Mouse (Mus musculus) lung, adult 2 months (tissue): ENCODE data around the gene Dlgap1. TPM values are rescaled to one million over a fixed set of nuclear protein-coding genes. Genes with fewer than 3 reads are reported as not detected.

Experiments used
- DNase-seq: peaks from one replicate; pipeline ENCODE4 v3.0.0; 2022
- H3K4me1 ChIP-seq: fragments of 200-500 bp; 2 replicates; pipeline ENCODE4 v1.6.1; 2011; ENCODE audit warnings: low read length; ENCODE audit not compliant: control insufficient read depth, insufficient read depth
- H3K4me3 ChIP-seq: fragments of 200-500 bp; replicated peaks from 2 replicates; pipeline ENCODE3; 2011; ENCODE audit warnings: low read depth, mild to moderate bottlenecking, control low read depth, low read length; ENCODE audit errors: extremely low read depth
- CTCF ChIP-seq: fragments of 200-500 bp; IDR thresholded peaks from 2 replicates; pipeline ENCODE4 v1.5.1; 2011; ENCODE audit warnings: mild to moderate bottlenecking, low read length, control low read depth; ENCODE audit not compliant: insufficient read depth
- POLR2A ChIP-seq: fragments of 200-500 bp; IDR thresholded peaks from 2 replicates; pipeline ENCODE4 v1.6.1; 2011; ENCODE audit warnings: low read depth, mild to moderate bottlenecking, control low read depth, low read length, borderline replicate concordance; ENCODE audit errors: extremely low read depth
- WGBS: fragments of 180-500 bp; shearing (Covaris S2); methylation state at CpG from one replicate; pipeline ENCODE4 v1.1.7; 2018; 5-methylcytosine and 5-hydroxymethylcytosine counted together
- polyA plus RNA-seq: library from polyadenylated mRNA; depleted of rRNA; stranded (reverse); fragments of >200 nt; gene quantifications from 2 replicates; pipeline ENCODE4 v1.2.3, GENCODE M21; 2012

The Dlgap1 gene
- polyA plus RNA-seq, 1 experiment = 0.63 TPM

DNA sequence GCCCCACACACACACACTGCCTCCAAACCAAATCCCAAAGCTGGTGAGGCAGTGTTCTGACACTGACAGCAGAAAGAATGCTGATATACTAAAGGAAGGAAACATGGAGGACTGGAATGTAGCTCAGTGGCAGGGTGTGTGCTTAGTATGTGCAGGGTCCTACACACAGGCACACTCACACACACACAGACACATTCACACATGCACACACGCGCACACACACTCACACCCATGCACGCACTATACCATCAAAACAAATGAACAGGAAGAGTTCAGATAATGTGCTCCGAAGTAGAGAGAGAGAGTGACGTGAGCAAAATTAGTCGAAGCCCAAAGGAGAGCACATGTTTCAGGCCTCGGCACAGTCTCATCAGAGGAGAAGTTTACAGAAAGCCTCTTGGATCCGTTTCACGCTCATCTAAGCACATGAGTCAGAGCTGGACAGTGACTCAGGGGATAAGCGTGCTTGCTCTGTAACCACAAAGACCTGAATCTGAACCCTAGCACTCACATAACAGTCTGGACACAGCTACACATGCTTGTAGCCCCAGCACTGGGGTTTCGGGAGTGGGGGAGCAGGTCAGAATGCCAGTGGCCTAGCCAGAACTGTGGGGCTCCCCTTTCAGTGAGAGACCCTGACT lies 750.9 kb downstream of the Dlgap1 start:
- no peaks in the 10 kb centered on the region for H3K4me1 ChIP-seq
- TF ChIP-seq POLR2A (no peak), CTCF (no peak)
- no peak for DNase-seq
- WGBS = 62% methylated on average over 11 of the region's 11 CpGs
- no peak overlapping the region for H3K4me3 ChIP-seq

DNA sequence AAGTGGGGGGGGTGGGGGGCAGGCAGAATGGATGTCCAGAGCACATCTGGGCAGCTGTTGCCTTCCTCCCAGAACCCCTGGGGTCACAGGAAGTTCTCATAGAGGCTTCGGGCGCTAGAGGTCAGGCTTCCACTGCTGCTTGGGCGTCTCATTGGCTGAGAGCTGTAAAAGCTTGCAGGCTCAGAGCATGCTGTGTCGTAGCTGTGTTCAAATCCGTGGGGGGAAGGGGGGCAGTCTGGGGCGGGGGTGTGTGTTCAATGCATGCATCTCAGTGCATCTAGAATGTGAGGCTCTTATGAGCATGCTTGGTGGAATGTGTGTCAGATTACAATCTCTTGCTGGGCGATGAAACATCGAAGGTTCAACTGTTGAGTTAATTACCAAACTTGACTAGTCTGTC lies 751.9 kb downstream of the Dlgap1 start:
- DNase-seq = no peak
- 32% methylated on average over 8 of the region's 8 CpGs for WGBS

DNA sequence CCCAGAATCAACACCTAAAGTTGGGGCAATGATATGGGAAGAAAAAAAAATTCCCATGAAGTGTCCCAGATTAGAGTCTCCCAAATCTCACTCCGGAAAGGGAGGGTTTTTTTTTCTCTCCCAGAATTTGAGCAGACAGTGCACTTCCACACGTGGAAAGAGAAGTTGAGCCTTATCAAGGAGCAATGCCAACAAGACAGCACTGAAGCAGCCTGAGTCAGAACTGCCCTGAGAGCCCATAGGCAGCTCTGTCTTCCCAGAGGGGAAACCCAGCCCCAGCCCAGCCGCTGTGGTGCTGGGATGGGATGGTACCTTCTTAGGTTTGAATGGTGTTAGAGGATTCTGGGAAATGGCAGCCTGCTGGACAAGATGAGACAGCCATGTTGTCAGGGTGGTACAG lies 753.3 kb downstream of the Dlgap1 start:
- no peak overlapping the region for H3K4me3 ChIP-seq
- 65% methylated on average over 3 of the region's 3 CpGs for WGBS
- no peak for DNase-seq
- TF ChIP-seq CTCF (no peak), POLR2A (no peak)
- H3K4me1 ChIP-seq = no peaks in the 10 kb centered on the region

More for the DNA sequence above, 751.9 kb downstream of the Dlgap1 start:
- H3K4me3 ChIP-seq = no peak overlapping the region
- TF ChIP-seq CTCF (peak; percentile 37), POLR2A (no peak)
- no peaks in the 10 kb centered on the region for H3K4me1 ChIP-seq

DNA sequence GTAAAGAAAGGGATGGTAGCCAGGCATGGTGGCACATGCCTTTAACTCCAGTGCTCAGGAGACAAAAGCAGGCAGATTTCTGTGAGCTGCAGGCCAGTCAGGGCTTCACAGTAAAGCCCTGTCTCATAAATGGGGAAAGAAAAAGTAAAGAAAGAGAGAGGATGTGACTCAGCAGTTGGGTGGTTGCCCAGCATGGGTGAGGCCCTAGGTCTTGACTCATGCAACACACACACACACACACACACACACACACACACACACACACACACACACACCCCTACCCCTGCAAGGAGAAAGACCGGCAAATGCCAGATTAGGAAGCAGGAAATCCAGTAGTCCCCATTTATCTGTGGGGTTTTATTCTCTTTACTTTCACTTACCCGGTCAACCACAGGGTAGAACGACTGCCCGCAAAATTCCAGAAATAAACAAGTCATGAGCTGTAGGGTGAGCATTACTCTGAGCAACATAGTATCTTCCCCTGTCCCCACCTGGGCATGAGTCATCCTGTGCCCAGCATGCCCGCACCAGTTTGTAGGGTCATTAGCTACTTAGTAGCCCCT lies 759.9 kb downstream of the Dlgap1 start:
- peak; percentile 59 for DNase-seq
- 18% methylated on average over 5 of the region's 5 CpGs for WGBS
- Histone ChIP-seq H3K4me1 (peaks cover 4% of the 10 kb centered on the region; the same call in 1 of the 2 replicates), H3K4me3 (no peak overlapping the region)
- no peak for TF ChIP-seq POLR2A
- TF ChIP-seq CTCF = no peak

GRCm38 (mm10) chr17:70734728-70735127 lies 765.9 kb downstream of the Dlgap1 start:
- DNase-seq = no peak
- 0 out of 2 replicates have a peak, but pooled peaks cover 7% of the 10 kb centered on the region for H3K4me1 ChIP-seq
- WGBS = 78% methylated on average over 3 of the region's 3 CpGs
- no peak overlapping the region for H3K4me3 ChIP-seq
- TF ChIP-seq CTCF = no peak
- TF ChIP-seq POLR2A = no peak

GRCm38 (mm10) chr17:70735396-70735795 lies 766.5 kb downstream of the Dlgap1 start:
- Histone ChIP-seq H3K4me1 (0 out of 2 replicates have a peak, but pooled peaks cover 7% of the 10 kb centered on the region), H3K4me3 (no peak overlapping the region)
- WGBS = 76% methylated on average over 3 of the region's 3 CpGs
- no peak for DNase-seq
- TF ChIP-seq CTCF = no peak
- no peak for TF ChIP-seq POLR2A

DNA sequence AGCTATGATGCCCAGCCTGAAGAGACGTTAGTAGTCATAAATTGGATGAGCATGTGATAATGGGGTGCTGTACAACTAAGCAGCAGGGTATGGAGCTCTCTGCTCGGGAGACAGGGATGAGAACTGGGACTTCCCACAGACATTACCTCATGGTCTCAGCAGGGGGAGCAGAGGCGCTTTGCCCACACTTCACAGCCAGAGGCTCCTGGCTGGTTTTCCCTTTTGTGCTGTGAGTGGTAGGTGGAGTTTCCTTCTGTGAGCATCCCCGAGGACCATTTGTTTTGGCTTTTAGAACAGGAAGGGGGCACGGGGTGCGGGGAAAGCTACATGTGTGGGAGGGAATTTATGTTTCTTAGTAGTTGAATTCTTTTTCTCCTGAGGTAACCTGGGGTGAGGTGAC lies 768.6 kb downstream of the Dlgap1 start:
- Histone ChIP-seq H3K4me1 (0 out of 2 replicates have a peak, but pooled peaks cover 7% of the 10 kb centered on the region), H3K4me3 (no peak overlapping the region)
- peak; percentile 77 for TF ChIP-seq CTCF
- TF ChIP-seq POLR2A = 0 out of 2 replicates have a peak, but pooled peaks have one; percentile 11
- peak; percentile 63 for DNase-seq
- 2% methylated on average over 6 of the region's 6 CpGs for WGBS

GRCm38 (mm10) chr17:70738168-70738854 lies 769.4 kb downstream of the Dlgap1 start:
- TF ChIP-seq CTCF (peak; percentile 88), POLR2A (peak; percentile 40; the same call in 1 of the 2 replicates)
- peak; percentile 82 for DNase-seq
- Histone ChIP-seq H3K4me3 (peak overlapping the region; percentile 8), H3K4me1 (0 out of 2 replicates have a peak, but pooled peaks cover 7% of the 10 kb centered on the region)
- WGBS = 4% methylated on average over 17 of the region's 17 CpGs

DNA sequence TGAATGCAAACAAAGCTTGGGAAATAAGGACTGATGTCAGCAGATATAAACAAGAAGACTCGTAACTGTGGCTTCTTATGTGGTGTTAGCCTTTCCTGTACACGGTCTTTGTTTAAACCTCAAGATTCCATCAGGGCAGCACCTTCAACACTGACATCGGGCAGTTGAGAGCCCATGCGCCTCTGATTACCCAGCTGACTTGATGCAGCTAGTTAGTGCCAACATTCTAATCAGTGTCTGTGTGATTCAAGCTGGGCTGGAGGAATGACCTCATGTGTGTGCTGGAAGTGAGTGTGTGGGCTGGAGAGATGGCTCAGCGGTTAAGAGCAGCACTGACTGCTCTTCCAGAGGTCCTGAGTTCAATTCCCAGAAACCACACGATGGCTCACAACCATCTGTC lies 770.5 kb downstream of the Dlgap1 start:
- 0 out of 2 replicates have a peak, but pooled peaks cover 7% of the 10 kb centered on the region for H3K4me1 ChIP-seq
- 54% methylated on average over 6 of the region's 6 CpGs for WGBS
- DNase-seq = no peak
- no peak for TF ChIP-seq CTCF
- no peak for TF ChIP-seq POLR2A
- H3K4me3 ChIP-seq = no peak overlapping the region
